Mouse (Mus musculus): ENCODE measurements at regions not wholly inside any gene's neighbourhood (a gene's known extent, or its start where the extent isn't known, plus 50 kb on each side); places are given as distances from the start of the nearest gene placed in this dataset.

- no peaks in the 10 kb centered on the region for H3K27me3 ChIP-seq (ENCODE audit: insufficient read depth, low read length)
- H3K4me2 ChIP-seq (ENCODE audit: low read depth), result no peak overlapping the region
- H3K27ac ChIP-seq (ENCODE audit: low read depth, low read length), result no peak overlapping the region
- H3K4me3 ChIP-seq (ENCODE audit: low read depth, low read length), result no peak overlapping the region
- no peak overlapping the region for H3K9ac ChIP-seq
- ATAC-seq, result no peak
- no peaks in the 10 kb centered on the region for H3K4me1 ChIP-seq (ENCODE audit: insufficient read depth)
- H3K36me3 ChIP-seq (ENCODE audit: insufficient read depth), result no peaks in the 10 kb centered on the region
- no peaks in the 10 kb centered on the region for H3K9me3 ChIP-seq (ENCODE audit: low read length)
- DNase-seq, result no peak
- 91% methylated on average over 7 of the region's 7 CpGs for WGBS
- TF ChIP-seq CTCF (IDR thresholded peaks at IDR 0.05; ENCODE audit: low read depth), result no peak
Measured at GRCm38 (mm10) chr16:24341736-24342135, 51.6 kb upstream of the Lpp start.

DNA sequence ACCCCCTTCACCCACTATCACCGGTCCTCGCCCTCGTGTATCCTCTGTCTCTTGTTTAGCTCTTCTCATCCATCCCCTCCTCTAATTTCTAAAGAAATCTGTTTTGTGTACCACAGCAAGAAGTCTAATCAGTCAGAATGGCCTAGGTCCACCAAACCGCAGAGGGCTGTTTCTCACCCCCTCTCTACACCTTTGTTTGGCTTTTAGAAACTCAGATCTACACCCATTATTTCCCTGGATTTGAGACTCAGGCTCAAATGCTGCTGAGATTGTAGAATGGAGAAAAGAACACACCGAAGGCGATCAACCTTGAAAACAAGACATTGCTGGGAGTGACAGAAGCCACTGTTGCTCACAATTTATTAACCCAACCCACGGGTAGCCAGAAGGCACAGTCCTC is 52.7 kb upstream of the Lpp start:
- TF ChIP-seq CTCF (IDR thresholded peaks at IDR 0.05; ENCODE audit: low read depth), result no peak
- H3K27me3 ChIP-seq (ENCODE audit: insufficient read depth, low read length), result no peaks in the 10 kb centered on the region
- ATAC-seq (no peak), DNase-seq (no peak)
- H3K36me3 ChIP-seq (ENCODE audit: insufficient read depth), result no peaks in the 10 kb centered on the region
- no peak overlapping the region for H3K27ac ChIP-seq (ENCODE audit: low read depth, low read length)
- no peaks in the 10 kb centered on the region for H3K4me1 ChIP-seq (ENCODE audit: insufficient read depth)
- no peaks in the 10 kb centered on the region for H3K9me3 ChIP-seq (ENCODE audit: low read length)
- no peak overlapping the region for H3K4me3 ChIP-seq (ENCODE audit: low read depth, low read length)
- H3K4me2 ChIP-seq (ENCODE audit: low read depth), result no peak overlapping the region
- H3K9ac ChIP-seq, result no peak overlapping the region
- 60% methylated on average over 7 of the region's 7 CpGs for WGBS

- ATAC-seq, result no peak
- no peaks in the 10 kb centered on the region for H3K27me3 ChIP-seq (ENCODE audit: insufficient read depth, low read length)
- H3K9me3 ChIP-seq (ENCODE audit: low read length), result no peaks in the 10 kb centered on the region
- no peak for DNase-seq
- TF ChIP-seq CTCF (IDR thresholded peaks at IDR 0.05; ENCODE audit: low read depth), result no peak
- WGBS, result 49% methylated on average over 10 of the region's 10 CpGs
- H3K4me1 ChIP-seq (ENCODE audit: insufficient read depth), result no peaks in the 10 kb centered on the region
- no peaks in the 10 kb centered on the region for H3K36me3 ChIP-seq (ENCODE audit: insufficient read depth)
- no peak overlapping the region for H3K9ac ChIP-seq
- H3K4me2 ChIP-seq (ENCODE audit: low read depth), result no peak overlapping the region
- H3K4me3 ChIP-seq (ENCODE audit: low read depth, low read length), result no peak overlapping the region
- no peak overlapping the region for H3K27ac ChIP-seq (ENCODE audit: low read depth, low read length)
Measured at GRCm38 (mm10) chr16:24339320-24340265, 53.7 kb upstream of the Lpp start.

DNA sequence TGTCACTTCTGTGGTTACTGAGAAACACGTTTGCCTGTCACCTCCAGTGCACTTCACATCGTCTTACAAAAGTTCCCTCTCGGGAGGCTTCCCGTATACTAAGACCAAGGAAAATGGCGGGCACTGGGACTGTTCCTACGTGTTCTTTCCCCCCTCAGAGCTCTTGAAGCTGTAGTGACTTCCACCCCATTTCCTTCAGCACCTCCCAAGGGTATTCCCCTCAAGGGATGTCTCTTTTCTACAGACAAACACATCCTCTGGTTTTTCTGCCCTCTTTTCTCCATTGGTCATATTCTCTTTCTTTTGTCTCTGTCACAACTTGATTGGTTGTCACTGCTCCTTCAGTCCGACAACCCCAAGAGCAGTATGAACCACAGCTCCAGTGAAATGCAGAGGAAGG is 54.9 kb upstream of the Lpp start:
- Histone ChIP-seq H3K4me3 (ENCODE audit: low read depth, low read length) (no peak overlapping the region), H3K9ac (no peak overlapping the region), H3K36me3 (ENCODE audit: insufficient read depth) (no peaks in the 10 kb centered on the region), H3K27ac (ENCODE audit: low read depth, low read length) (no peak overlapping the region), H3K4me1 (ENCODE audit: insufficient read depth) (no peaks in the 10 kb centered on the region), H3K9me3 (ENCODE audit: low read length) (no peaks in the 10 kb centered on the region), H3K4me2 (ENCODE audit: low read depth) (no peak overlapping the region), H3K27me3 (ENCODE audit: insufficient read depth, low read length) (no peaks in the 10 kb centered on the region)
- DNase-seq (no peak), ATAC-seq (no peak)
- no peak for TF ChIP-seq CTCF (IDR thresholded peaks at IDR 0.05; ENCODE audit: low read depth)
- 92% methylated on average over 7 of the region's 7 CpGs for WGBS

- Histone ChIP-seq H3K4me3 (ENCODE audit: low read depth, low read length) (no peak overlapping the region), H3K9me3 (ENCODE audit: low read length) (no peaks in the 10 kb centered on the region), H3K4me1 (ENCODE audit: insufficient read depth) (no peaks in the 10 kb centered on the region), H3K9ac (no peak overlapping the region), H3K36me3 (ENCODE audit: insufficient read depth) (no peaks in the 10 kb centered on the region), H3K4me2 (ENCODE audit: low read depth) (no peak overlapping the region), H3K27ac (ENCODE audit: low read depth, low read length) (no peak overlapping the region), H3K27me3 (ENCODE audit: insufficient read depth, low read length) (no peaks in the 10 kb centered on the region)
- ATAC-seq (no peak), DNase-seq (no peak)
- no peak for TF ChIP-seq CTCF (IDR thresholded peaks at IDR 0.05; ENCODE audit: low read depth)
- 75% methylated on average over 2 of the region's 2 CpGs for WGBS
Measured at GRCm38 (mm10) chr16:24334389-24334788, 58.9 kb upstream of the Lpp start.

DNA sequence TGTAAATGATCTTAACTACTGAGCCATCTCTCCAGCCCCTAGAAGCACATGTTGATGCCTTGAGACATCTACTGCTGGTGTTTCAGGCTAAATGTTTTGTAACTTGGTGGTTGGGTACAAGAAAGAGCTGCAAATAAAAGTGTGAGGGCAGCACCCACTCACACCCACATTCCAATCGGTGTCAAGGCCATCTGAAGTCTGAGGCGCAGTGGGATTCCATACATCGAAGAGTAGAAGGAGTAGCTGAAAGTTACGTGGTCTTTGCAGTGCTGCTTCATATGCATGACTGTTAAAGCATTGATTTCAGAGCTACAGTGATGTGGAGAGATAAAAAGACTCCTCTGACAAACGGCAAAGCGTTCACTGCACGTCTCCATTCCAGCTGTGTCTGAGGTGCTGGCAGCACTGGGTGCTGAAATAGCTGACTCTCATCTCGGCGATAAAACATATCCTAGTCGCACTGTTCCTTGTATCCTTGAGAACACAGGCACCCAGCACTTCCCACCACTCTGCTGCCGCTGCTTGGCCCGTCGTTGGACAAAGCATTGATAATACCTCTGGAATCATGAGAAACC is 61.8 kb upstream of the Lpp start:
- no peak for ATAC-seq
- H3K4me3 ChIP-seq (ENCODE audit: low read depth, low read length), result no peak overlapping the region
- TF ChIP-seq CTCF (IDR thresholded peaks at IDR 0.05; ENCODE audit: low read depth), result no peak
- DNase-seq, result no peak
- H3K36me3 ChIP-seq (ENCODE audit: insufficient read depth), result no peaks in the 10 kb centered on the region
- no peak overlapping the region for H3K4me2 ChIP-seq (ENCODE audit: low read depth)
- WGBS, result 86% methylated on average over 13 of the region's 13 CpGs
- H3K4me1 ChIP-seq (ENCODE audit: insufficient read depth), result no peaks in the 10 kb centered on the region
- H3K27ac ChIP-seq (ENCODE audit: low read depth, low read length), result no peak overlapping the region
- H3K9me3 ChIP-seq (ENCODE audit: low read length), result no peaks in the 10 kb centered on the region
- H3K9ac ChIP-seq, result no peak overlapping the region
- H3K27me3 ChIP-seq (ENCODE audit: insufficient read depth, low read length), result no peaks in the 10 kb centered on the region

DNA sequence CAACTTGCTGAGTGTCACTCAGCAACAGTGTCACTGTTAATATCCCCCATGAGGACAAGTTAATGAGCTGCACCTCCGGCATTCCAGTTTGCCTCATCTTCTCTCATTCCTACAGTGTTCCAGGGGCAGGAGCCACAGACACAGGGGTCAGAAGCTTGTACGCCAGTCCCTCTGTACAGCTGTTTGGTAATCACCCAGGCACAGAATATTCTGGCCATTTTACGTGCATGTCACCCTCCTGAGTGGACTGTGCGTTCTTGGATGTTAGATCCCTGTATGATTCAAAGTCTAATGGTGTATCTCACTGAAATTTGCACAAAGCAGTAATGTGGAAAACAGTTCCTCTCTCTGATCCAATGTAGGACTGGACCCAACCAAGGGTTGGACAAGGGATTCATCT is 66.7 kb upstream of the Lpp start:
- Histone ChIP-seq H3K4me2 (ENCODE audit: low read depth) (no peak overlapping the region), H3K27ac (ENCODE audit: low read depth, low read length) (no peak overlapping the region), H3K9ac (no peak overlapping the region), H3K4me1 (ENCODE audit: insufficient read depth) (no peaks in the 10 kb centered on the region), H3K27me3 (ENCODE audit: insufficient read depth, low read length) (no peaks in the 10 kb centered on the region), H3K36me3 (ENCODE audit: insufficient read depth) (no peaks in the 10 kb centered on the region), H3K9me3 (ENCODE audit: low read length) (no peaks in the 10 kb centered on the region), H3K4me3 (ENCODE audit: low read depth, low read length) (no peak overlapping the region)
- WGBS, result 90% methylated on average over 4 of the region's 4 CpGs
- ATAC-seq (no peak), DNase-seq (no peak)
- TF ChIP-seq CTCF (IDR thresholded peaks at IDR 0.05; ENCODE audit: low read depth), result no peak

All from forebrain, postnatal 0 days (tissue).